Mouse (Mus musculus): ENCODE measurements around the gene Mypn. TPM values are rescaled to one million over a fixed set of nuclear protein-coding genes. Genes with fewer than 3 reads are reported as not detected.

Mypn gene
- polyA plus RNA-seq, 1 experiment from 2014 or later: 1.1 TPM

DNA sequence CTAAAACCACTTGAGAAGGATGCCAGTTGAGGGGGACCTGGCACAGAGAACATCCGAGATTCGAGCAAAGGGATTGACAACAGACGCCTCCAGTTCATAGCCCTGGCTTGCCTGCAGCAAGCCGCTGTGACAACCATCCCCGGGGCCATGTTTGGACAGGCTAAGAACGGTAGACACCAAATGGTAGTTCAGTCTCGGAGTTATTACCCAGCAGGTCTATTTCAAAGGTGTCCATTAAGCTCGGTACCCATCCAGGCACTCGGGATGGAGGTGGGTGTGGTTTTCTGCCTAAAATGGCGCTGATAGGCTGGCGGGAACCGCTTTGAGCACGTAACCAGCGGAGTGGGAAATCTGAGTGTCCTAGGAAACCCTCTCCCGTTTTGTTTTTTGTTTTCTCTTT lies 87.9 kb downstream of the Mypn start:
- no peak overlapping the region for H3K4me3 ChIP-seq (ENCODE audit: low read depth, low read length)
- H3K9ac ChIP-seq (replicated peaks; ENCODE audit: low read depth, low read length): no peak overlapping the region
- no peak for ATAC-seq (ENCODE audit: low read depth)
- H3K27me3 ChIP-seq (ENCODE audit: control insufficient read depth, insufficient read depth, low read length): no peaks in the 10 kb centered on the region
- no peaks in the 10 kb centered on the region for H3K36me3 ChIP-seq (ENCODE audit: control insufficient read depth, insufficient read depth, low read length)
- H3K9me3 ChIP-seq (ENCODE audit: control insufficient read depth, low read length): no peaks in the 10 kb centered on the region
- H3K27ac ChIP-seq (ENCODE audit: low read depth, low read length): no peak overlapping the region
- H3K4me2 ChIP-seq (ENCODE audit: low read depth, low read length): no peak overlapping the region
- no peaks in the 10 kb centered on the region for H3K4me1 ChIP-seq (ENCODE audit: control insufficient read depth, insufficient read depth, low read length)
- 90% methylated on average over 15 of the region's 15 CpGs for WGBS

DNA sequence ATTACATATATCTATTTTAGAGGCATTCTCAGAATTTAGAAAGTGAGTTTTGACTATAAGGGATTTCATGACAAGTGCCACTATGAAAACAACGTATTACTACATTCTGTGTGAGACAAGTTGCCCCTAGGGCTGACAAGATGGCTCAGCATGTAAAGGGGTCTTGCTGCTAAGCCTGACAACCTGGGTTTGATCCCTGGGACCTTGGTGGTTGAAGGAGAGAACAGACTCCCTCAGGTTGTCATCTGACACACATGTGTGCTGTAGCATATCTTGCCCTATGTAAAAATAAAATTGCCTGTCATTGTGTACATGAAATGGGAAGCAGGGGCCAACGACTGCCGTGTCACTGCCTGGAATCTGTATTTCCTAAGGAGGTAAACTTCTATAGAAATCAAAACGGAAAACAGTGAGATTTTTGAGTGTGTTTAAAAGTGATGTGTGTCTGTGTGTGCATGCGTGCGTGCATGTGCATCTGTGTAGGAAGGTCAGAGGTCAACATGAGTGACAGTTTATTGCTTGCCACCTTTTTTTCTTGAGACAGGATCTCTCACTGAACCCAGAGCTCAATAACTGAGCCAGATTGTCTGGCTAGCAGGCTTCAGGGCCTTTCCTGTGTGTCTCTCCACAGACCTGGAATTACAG lies 89.9 kb downstream of the Mypn start:
- H3K9ac ChIP-seq (replicated peaks; ENCODE audit: low read depth, low read length): no peak overlapping the region
- no peaks in the 10 kb centered on the region for H3K4me1 ChIP-seq (ENCODE audit: control insufficient read depth, insufficient read depth, low read length)
- no peak overlapping the region for H3K4me3 ChIP-seq (ENCODE audit: low read depth, low read length)
- WGBS: 90% methylated on average over 6 of the region's 6 CpGs
- no peaks in the 10 kb centered on the region for H3K27me3 ChIP-seq (ENCODE audit: control insufficient read depth, insufficient read depth, low read length)
- H3K9me3 ChIP-seq (ENCODE audit: control insufficient read depth, low read length): no peaks in the 10 kb centered on the region
- H3K36me3 ChIP-seq (ENCODE audit: control insufficient read depth, insufficient read depth, low read length): no peaks in the 10 kb centered on the region
- no peak for ATAC-seq (ENCODE audit: low read depth)
- no peak overlapping the region for H3K4me2 ChIP-seq (ENCODE audit: low read depth, low read length)
- no peak overlapping the region for H3K27ac ChIP-seq (ENCODE audit: low read depth, low read length)

DNA sequence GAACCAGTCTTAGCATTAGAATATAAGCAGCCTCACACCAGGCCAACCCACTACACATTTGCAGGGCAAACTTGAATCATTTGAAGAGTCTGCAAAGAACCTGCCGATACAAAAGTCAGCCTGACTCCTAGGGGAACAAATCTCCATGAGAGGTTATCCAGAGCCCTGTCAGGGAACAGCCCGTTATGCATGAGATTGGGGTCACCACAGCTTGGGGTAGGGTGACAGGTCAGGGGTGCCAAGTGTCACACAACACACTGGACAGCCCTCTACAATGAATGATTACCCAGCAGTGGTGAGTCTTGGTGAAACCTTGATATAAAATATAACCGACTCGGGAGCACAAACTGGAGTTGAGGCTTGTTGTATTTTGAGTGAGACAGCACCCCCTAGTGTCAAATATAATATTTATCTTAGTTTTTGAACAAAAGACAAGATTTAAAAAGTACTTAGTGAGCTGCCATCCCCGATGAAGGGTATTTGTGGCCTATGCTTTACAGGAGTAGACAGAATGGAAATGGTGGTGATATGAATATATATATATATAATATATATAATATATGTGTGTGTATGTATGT lies 90.6 kb downstream of the Mypn start:
- no peaks in the 10 kb centered on the region for H3K36me3 ChIP-seq (ENCODE audit: control insufficient read depth, insufficient read depth, low read length)
- no peak overlapping the region for H3K9ac ChIP-seq (replicated peaks; ENCODE audit: low read depth, low read length)
- H3K4me1 ChIP-seq (ENCODE audit: control insufficient read depth, insufficient read depth, low read length): no peaks in the 10 kb centered on the region
- WGBS: 55% methylated on average over 5 of the region's 5 CpGs
- H3K27me3 ChIP-seq (ENCODE audit: control insufficient read depth, insufficient read depth, low read length): no peaks in the 10 kb centered on the region
- no peak overlapping the region for H3K4me2 ChIP-seq (ENCODE audit: low read depth, low read length)
- H3K4me3 ChIP-seq (ENCODE audit: low read depth, low read length): no peak overlapping the region
- no peak overlapping the region for H3K27ac ChIP-seq (ENCODE audit: low read depth, low read length)
- ATAC-seq (ENCODE audit: low read depth): no peak
- no peaks in the 10 kb centered on the region for H3K9me3 ChIP-seq (ENCODE audit: control insufficient read depth, low read length)

DNA sequence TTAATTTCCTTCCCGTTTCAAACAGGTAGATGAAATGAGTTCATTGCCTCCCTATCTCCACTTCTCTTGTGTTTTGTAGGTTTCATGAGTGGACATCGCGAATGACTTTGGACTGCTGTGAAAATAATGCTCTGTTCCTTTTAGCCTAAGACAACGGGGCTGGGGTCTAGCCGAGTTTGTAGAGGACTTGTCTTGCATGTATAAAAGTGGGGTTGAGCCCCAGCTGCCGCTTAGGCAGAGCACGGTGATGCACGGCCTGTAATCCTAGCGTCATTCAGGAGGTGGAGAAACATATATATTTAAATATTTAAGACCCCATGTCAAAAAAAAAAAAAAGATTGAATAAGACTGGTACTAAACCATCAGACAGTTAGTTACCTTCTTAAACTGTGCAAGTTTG lies 103.1 kb downstream of the Mypn start:
- H3K9ac ChIP-seq (replicated peaks; ENCODE audit: low read depth, low read length): peak overlapping the region; percentile 65
- H3K4me1 ChIP-seq (ENCODE audit: control insufficient read depth, insufficient read depth, low read length): peaks cover 5% of the 10 kb centered on the region; the same call in 1 of the 2 replicates

DNA sequence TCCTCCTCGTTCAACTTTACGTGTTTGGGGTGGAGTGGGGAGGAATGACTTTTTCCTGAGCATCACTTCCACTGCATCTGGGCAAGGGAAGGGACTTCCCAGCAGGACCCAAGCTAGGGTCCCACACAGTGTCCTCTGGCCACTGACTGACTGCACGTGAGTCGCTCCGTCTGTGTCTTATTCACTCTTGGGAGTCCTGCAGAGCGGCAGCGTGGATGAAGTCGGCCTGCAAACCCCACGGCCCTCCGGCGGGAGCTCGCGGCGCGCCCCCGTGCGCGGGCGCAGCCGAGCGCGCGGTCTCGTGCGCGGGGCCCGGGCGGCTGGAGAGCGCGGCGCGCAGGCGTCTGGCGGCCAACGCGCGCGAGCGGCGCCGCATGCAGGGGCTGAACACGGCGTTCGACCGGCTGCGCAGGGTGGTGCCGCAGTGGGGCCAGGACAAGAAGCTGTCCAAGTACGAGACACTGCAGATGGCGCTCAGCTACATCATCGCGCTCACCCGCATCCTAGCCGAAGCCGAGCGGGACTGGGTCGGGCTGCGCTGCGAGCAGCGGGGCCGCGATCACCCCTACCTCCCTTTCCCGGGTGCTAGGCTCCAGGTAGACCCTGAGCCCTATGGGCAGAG lies 103.7 kb downstream of the Mypn start:
- H3K36me3 ChIP-seq (ENCODE audit: control insufficient read depth, insufficient read depth, low read length): no peaks in the 10 kb centered on the region
- peak; percentile 93 for ATAC-seq (ENCODE audit: low read depth)

More for the DNA sequence above, 103.1 kb downstream of the Mypn start:
- no peaks in the 10 kb centered on the region for H3K36me3 ChIP-seq (ENCODE audit: control insufficient read depth, insufficient read depth, low read length)
- H3K9me3 ChIP-seq (ENCODE audit: control insufficient read depth, low read length): no peaks in the 10 kb centered on the region
- peaks cover 2% of the 10 kb centered on the region; the same call in 1 of the 2 replicates for H3K27me3 ChIP-seq (ENCODE audit: control insufficient read depth, insufficient read depth, low read length)
- peak overlapping the region; percentile 58 for H3K4me3 ChIP-seq (ENCODE audit: low read depth, low read length)
- no peak overlapping the region for H3K27ac ChIP-seq (ENCODE audit: low read depth, low read length)
- 5% methylated on average over 9 of the region's 9 CpGs for WGBS
- ATAC-seq (ENCODE audit: low read depth): peak; percentile 29; the same call in 1 of the 2 replicates
- H3K4me2 ChIP-seq (ENCODE audit: low read depth, low read length): peak overlapping the region; percentile 92

DNA sequence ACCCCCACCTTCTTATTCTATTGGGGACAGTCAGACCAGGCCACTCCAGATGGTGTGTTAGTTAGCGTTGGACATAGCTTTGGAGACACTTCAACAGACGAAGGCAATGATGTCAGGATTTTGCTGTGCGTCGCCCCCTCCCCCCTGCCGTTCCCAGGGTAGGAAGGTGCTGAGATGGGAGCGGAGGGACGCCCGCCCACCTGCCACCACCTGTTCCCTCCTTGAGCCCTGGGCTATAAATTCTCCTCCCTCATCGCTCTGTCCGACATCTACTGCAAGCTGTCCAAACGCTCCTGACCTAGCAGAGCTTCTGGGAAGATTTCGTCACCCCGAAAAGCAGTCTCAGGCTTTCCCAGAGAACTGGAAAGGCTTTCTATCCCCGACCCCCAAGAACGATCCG lies 104.2 kb downstream of the Mypn start, which contains the start of gene Atoh7:
Gene Atoh7, plus strand, starts transcription at position 131 of the 400 bp plus-strand sequence.
- Histone ChIP-seq H3K36me3 (ENCODE audit: control insufficient read depth, insufficient read depth, low read length) (no peaks in the 10 kb centered on the region), H3K9ac (replicated peaks; ENCODE audit: low read depth, low read length) (peak within 1 kb of the TSS; percentile 65), H3K27me3 (ENCODE audit: control insufficient read depth, insufficient read depth, low read length) (peaks cover 2% of the 10 kb centered on the region; the same call in 1 of the 2 replicates), H3K4me1 (ENCODE audit: control insufficient read depth, insufficient read depth, low read length) (peaks cover 5% of the 10 kb centered on the region; the same call in 1 of the 2 replicates), H3K9me3 (ENCODE audit: control insufficient read depth, low read length) (no peaks in the 10 kb centered on the region), H3K4me3 (ENCODE audit: low read depth, low read length) (peak within 1 kb of the TSS; percentile 58), H3K4me2 (ENCODE audit: low read depth, low read length) (peak within 1 kb of the TSS; percentile 92), H3K27ac (ENCODE audit: low read depth, low read length) (no peak within 1 kb of the TSS)
- ATAC-seq (ENCODE audit: low read depth): 0 out of 2 replicates have a peak, but pooled peaks have one; percentile 1
- 2% methylated on average over 16 of the region's 16 CpGs for WGBS

More for the DNA sequence above, 103.7 kb downstream of the Mypn start:
- WGBS: under 1% methylated on average over 58 of the region's 62 CpGs
- H3K27me3 ChIP-seq (ENCODE audit: control insufficient read depth, insufficient read depth, low read length): peaks cover 2% of the 10 kb centered on the region; the same call in 1 of the 2 replicates
- H3K9me3 ChIP-seq (ENCODE audit: control insufficient read depth, low read length): no peaks in the 10 kb centered on the region
- H3K4me1 ChIP-seq (ENCODE audit: control insufficient read depth, insufficient read depth, low read length): peaks cover 5% of the 10 kb centered on the region; the same call in 1 of the 2 replicates
- no peak overlapping the region for H3K27ac ChIP-seq (ENCODE audit: low read depth, low read length)
- peak overlapping the region; percentile 92 for H3K4me2 ChIP-seq (ENCODE audit: low read depth, low read length)
- H3K9ac ChIP-seq (replicated peaks; ENCODE audit: low read depth, low read length): peak overlapping the region; percentile 65
- H3K4me3 ChIP-seq (ENCODE audit: low read depth, low read length): peak overlapping the region; percentile 58

DNA sequence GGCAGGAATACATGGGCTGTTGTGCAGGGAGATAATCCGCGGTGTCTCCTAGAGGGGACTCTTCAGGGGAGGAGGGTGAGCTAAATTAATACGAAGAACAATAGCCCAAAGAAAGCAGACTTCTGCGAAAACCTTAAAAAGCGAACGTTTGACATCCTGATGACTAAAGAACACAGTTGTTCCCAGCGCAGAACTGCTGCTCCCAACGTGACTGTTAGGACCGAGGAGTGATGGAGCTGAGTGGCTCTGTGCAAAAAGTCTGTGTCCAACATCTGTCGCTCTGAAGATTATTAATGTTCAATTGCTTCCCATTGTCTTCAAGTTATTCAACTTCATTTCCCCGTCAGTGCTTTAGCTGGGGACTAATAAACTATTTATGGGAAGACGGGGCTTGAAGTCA lies 105.6 kb downstream of the Mypn start:
- H3K36me3 ChIP-seq (ENCODE audit: control insufficient read depth, insufficient read depth, low read length): no peaks in the 10 kb centered on the region
- peaks cover 2% of the 10 kb centered on the region; the same call in 1 of the 2 replicates for H3K27me3 ChIP-seq (ENCODE audit: control insufficient read depth, insufficient read depth, low read length)
- no peak overlapping the region for H3K4me2 ChIP-seq (ENCODE audit: low read depth, low read length)
- no peaks in the 10 kb centered on the region for H3K9me3 ChIP-seq (ENCODE audit: control insufficient read depth, low read length)
- no peak for ATAC-seq (ENCODE audit: low read depth)
- 50% methylated on average over 12 of the region's 12 CpGs for WGBS
- H3K4me1 ChIP-seq (ENCODE audit: control insufficient read depth, insufficient read depth, low read length): peaks cover 5% of the 10 kb centered on the region; the same call in 1 of the 2 replicates
- H3K4me3 ChIP-seq (ENCODE audit: low read depth, low read length): no peak overlapping the region
- H3K27ac ChIP-seq (ENCODE audit: low read depth, low read length): no peak overlapping the region
- no peak overlapping the region for H3K9ac ChIP-seq (replicated peaks; ENCODE audit: low read depth, low read length)

DNA sequence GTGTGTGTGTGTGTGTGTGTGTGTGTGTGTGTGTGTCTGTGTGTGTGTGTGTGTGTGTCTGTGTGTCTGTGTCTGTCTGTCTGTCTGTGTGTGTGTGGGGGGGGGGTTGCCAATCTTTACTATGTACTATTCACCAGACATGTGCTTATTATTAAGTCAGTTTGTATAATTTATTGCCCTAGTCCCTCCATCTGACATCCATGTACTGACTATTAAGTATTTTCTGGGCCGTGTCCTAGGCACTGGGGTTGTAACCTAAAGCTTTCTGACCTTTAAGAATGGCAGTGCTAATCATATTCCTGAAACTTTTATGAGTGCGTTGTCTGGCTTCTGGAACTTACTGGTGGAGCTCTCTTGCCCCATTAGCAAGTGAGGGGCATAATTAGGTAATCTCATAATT lies 107.0 kb downstream of the Mypn start:
- Histone ChIP-seq H3K27ac (ENCODE audit: low read depth, low read length) (no peak overlapping the region), H3K9me3 (ENCODE audit: control insufficient read depth, low read length) (no peaks in the 10 kb centered on the region), H3K9ac (replicated peaks; ENCODE audit: low read depth, low read length) (no peak overlapping the region), H3K27me3 (ENCODE audit: control insufficient read depth, insufficient read depth, low read length) (peaks cover 2% of the 10 kb centered on the region; the same call in 1 of the 2 replicates), H3K4me1 (ENCODE audit: control insufficient read depth, insufficient read depth, low read length) (peaks cover 5% of the 10 kb centered on the region; the same call in 1 of the 2 replicates), H3K4me2 (ENCODE audit: low read depth, low read length) (no peak overlapping the region), H3K36me3 (ENCODE audit: control insufficient read depth, insufficient read depth, low read length) (no peaks in the 10 kb centered on the region), H3K4me3 (ENCODE audit: low read depth, low read length) (no peak overlapping the region)
- WGBS: 68% methylated on average over 2 of the region's 2 CpGs
- no peak for ATAC-seq (ENCODE audit: low read depth)
